Mouse (Mus musculus) CH12.LX (cell line): Measurements from ENCODE around the gene Iqca. TPM values are rescaled to one million over a fixed set of nuclear protein-coding genes. Genes with fewer than 3 reads are reported as not detected.

Experiments used
- DNase-seq: peaks from one replicate; pipeline ENCODE4 v3.0.0-alpha.2; 2013; ENCODE audit errors: extremely low read depth
- H3K27ac ChIP-seq: 2 replicates; pipeline ENCODE4 v1.5.1; 2012; ENCODE audit warnings: low read depth, mild to moderate bottlenecking, control low read depth, moderate library complexity; ENCODE audit not compliant: insufficient read depth
- H3K27me3 ChIP-seq: replicated peaks from 2 replicates; pipeline ENCODE3; 2012; ENCODE audit warnings: inconsistent platforms
- H3K36me3 ChIP-seq, 2 experiments: replicated peaks in 1 of 2; 2 replicates each; pipeline versions ENCODE3 to v1.6.1; 2012; ENCODE audit warnings: inconsistent platforms in 1 of 2, low read length in 1 of 2, mild to moderate bottlenecking in 1 of 2, mixed read lengths in 1 of 2, moderate library complexity in 1 of 2; ENCODE audit not compliant: control insufficient read depth in 1 of 2, insufficient read depth in 1 of 2
- H3K4me1 ChIP-seq, 2 experiments: 2 replicates each; pipeline ENCODE4 v1.6.1; 2012; ENCODE audit warnings: inconsistent platforms in 1 of 2, moderate library complexity in 1 of 2; ENCODE audit not compliant: insufficient read depth in 2 of 2, control insufficient read depth in 1 of 2
- H3K4me2 ChIP-seq: 2 replicates; pipeline ENCODE4 v1.6.1; 2012; ENCODE audit warnings: low read depth, mild to moderate bottlenecking, control low read depth; ENCODE audit not compliant: poor library complexity, insufficient read depth, severe bottlenecking
- H3K4me3 ChIP-seq, 3 experiments: fragments of 150-350 bp in 1 of 3; sonication (generic) in 1 of 3; replicated peaks in 1 of 3; 2 replicates each; pipeline versions ENCODE3 to v1.5.1; 2011 to 2012; ENCODE audit warnings: low read depth in 2 of 3, low read length in 2 of 3, mild to moderate bottlenecking in 2 of 3, moderate library complexity in 2 of 3, control low read depth in 1 of 3, improper control_type of control experiment in 1 of 3, inconsistent platforms in 1 of 3, mixed read lengths in 1 of 3; ENCODE audit not compliant: poor library complexity in 1 of 3
- H3K79me2 ChIP-seq: replicated peaks from 2 replicates; pipeline ENCODE4 v1.6.1; 2012; ENCODE audit warnings: mild to moderate bottlenecking, moderate library complexity; ENCODE audit not compliant: control insufficient read depth, poor library complexity, insufficient read depth, severe bottlenecking; ENCODE audit errors: extremely low read depth
- H3K9ac ChIP-seq: 2 replicates; pipeline ENCODE4 v1.6.1; 2012; ENCODE audit warnings: low read depth, mild to moderate bottlenecking, control low read depth, moderate library complexity; ENCODE audit not compliant: insufficient read depth
- H3K9me3 ChIP-seq: replicated peaks from 2 replicates; pipeline ENCODE3; 2012; ENCODE audit warnings: low read length, inconsistent platforms, mixed read lengths
- BHLHE40 ChIP-seq: IDR thresholded peaks from 2 replicates; pipeline ENCODE4 v1.6.1; 2011; ENCODE audit warnings: mild to moderate bottlenecking, low read depth, low read length, improper control_type of control experiment
- CHD1 ChIP-seq: IDR thresholded peaks from 2 replicates; pipeline ENCODE4 v1.6.1; 2012; ENCODE audit warnings: low read depth, low read length, improper control_type of control experiment, inconsistent platforms
- CHD2 ChIP-seq: IDR thresholded peaks from 2 replicates; pipeline ENCODE4 v1.6.1; 2011; ENCODE audit warnings: low read length, improper control_type of control experiment
- ETS1 ChIP-seq: conservative IDR thresholded peaks from 2 replicates; pipeline ENCODE4 v1.6.1; 2012; ENCODE audit warnings: low read depth, mild to moderate bottlenecking, inconsistent platforms, low read length, improper control_type of control experiment, moderate library complexity
- GABPA ChIP-seq: IDR thresholded peaks from 2 replicates; pipeline ENCODE4 v1.6.1; 2012; ENCODE audit warnings: low read depth, low read length, improper control_type of control experiment, inconsistent platforms; ENCODE audit not compliant: insufficient replicate concordance
- HCFC1 ChIP-seq: IDR thresholded peaks from 2 replicates; pipeline ENCODE4 v1.6.1; 2012; ENCODE audit warnings: low read depth, mild to moderate bottlenecking, inconsistent platforms, low read length, improper control_type of control experiment
- JUN ChIP-seq: IDR thresholded peaks from 2 replicates; pipeline ENCODE4 v1.6.1; 2011; ENCODE audit warnings: low read depth, mild to moderate bottlenecking, low read length, improper control_type of control experiment, moderate library complexity; ENCODE audit not compliant: insufficient read depth
- JUND ChIP-seq: conservative IDR thresholded peaks from 2 replicates; pipeline ENCODE4 v1.6.1; 2011; ENCODE audit warnings: low read depth, low read length, improper control_type of control experiment
- MAFK ChIP-seq: IDR thresholded peaks from 2 replicates; pipeline ENCODE4 v1.6.1; 2011; ENCODE audit warnings: low read length, improper control_type of control experiment; ENCODE audit not compliant: insufficient replicate concordance
- MAX ChIP-seq: IDR thresholded peaks from 2 replicates; pipeline ENCODE4 v1.6.1; 2011; ENCODE audit warnings: low read length, improper control_type of control experiment
- MAZ ChIP-seq: IDR thresholded peaks from 2 replicates; pipeline ENCODE4 v1.6.1; 2012; ENCODE audit warnings: low read depth, mild to moderate bottlenecking, inconsistent platforms, low read length, improper control_type of control experiment, moderate library complexity
- MEF2A ChIP-seq: IDR thresholded peaks from 2 replicates; pipeline ENCODE4 v1.6.1; 2014; ENCODE audit warnings: low read depth, mild to moderate bottlenecking, inconsistent platforms, low read length, improper control_type of control experiment, borderline replicate concordance
- MYC ChIP-seq: IDR thresholded peaks from 2 replicates; pipeline ENCODE4 v1.6.1; 2011; ENCODE audit warnings: low read depth, mild to moderate bottlenecking, improper control_type of control experiment, low read length
- NRF1 ChIP-seq: IDR thresholded peaks from 2 replicates; pipeline ENCODE4 v1.6.1; 2014; ENCODE audit warnings: low read depth, mild to moderate bottlenecking, inconsistent platforms, low read length, improper control_type of control experiment, moderate library complexity
- POLR2AphosphoS2 ChIP-seq: IDR thresholded peaks from 2 replicates; pipeline ENCODE4 v1.6.1; 2011; ENCODE audit warnings: low read depth, low read length, improper control_type of control experiment
- RCOR1 ChIP-seq: conservative IDR thresholded peaks from 2 replicates; pipeline ENCODE4 v1.6.1; 2012; ENCODE audit warnings: low read depth, mild to moderate bottlenecking, inconsistent platforms, low read length, improper control_type of control experiment
- SIN3A ChIP-seq: IDR thresholded peaks from 2 replicates; pipeline ENCODE4 v1.6.1; 2012; ENCODE audit warnings: low read length, improper control_type of control experiment, inconsistent platforms
- TBP ChIP-seq: conservative IDR thresholded peaks from 2 replicates; pipeline ENCODE4 v1.6.1; 2011; ENCODE audit warnings: low read depth, low read length, improper control_type of control experiment
- TCF12 ChIP-seq: IDR thresholded peaks from 2 replicates; pipeline ENCODE4 v1.6.1; 2014; ENCODE audit warnings: low read depth, mild to moderate bottlenecking, inconsistent platforms, low read length, improper control_type of control experiment
- UBTF ChIP-seq: IDR thresholded peaks from 2 replicates; pipeline ENCODE4 v1.6.1; 2012; ENCODE audit warnings: low read depth, mild to moderate bottlenecking, inconsistent platforms, low read length, improper control_type of control experiment, moderate library complexity
- USF2 ChIP-seq: conservative IDR thresholded peaks from 2 replicates; pipeline ENCODE4 v1.6.1; 2011; ENCODE audit warnings: low read depth, low read length, improper control_type of control experiment
- ZNF384 ChIP-seq: IDR thresholded peaks from 2 replicates; pipeline ENCODE4 v1.6.1; 2012; ENCODE audit warnings: low read depth, low read length, improper control_type of control experiment, inconsistent platforms
- dilution Hi-C: fragments of 300-500 bp; cut with MboI; formaldehyde crosslinking; loops from 2 replicates; pipeline ENCODE4 v1.14.3; 2020; ENCODE audit warnings: low sequenced_read_pairs; ENCODE audit not compliant: extremely low pct_unique_long_range_greater_than_20kb, extremely low pct_ligation_motif_present
- in situ Hi-C: fragments of 300-500 bp; cut with MboI; formaldehyde crosslinking; loops from 3 replicates; pipeline ENCODE4 v1.14.3; 2019; ENCODE audit warnings: low sequenced_read_pairs, low pct_ligation_motif_present, low pct_unique_long_range_greater_than_20kb, mixed read lengths
- polyA plus RNA-seq: library from polyadenylated mRNA; unstranded; fragments of >175 nt; gene quantifications from 2 replicates; pipeline ENCODE4 v1.2.1, GENCODE M21; 2012; ENCODE audit warnings: low read depth; ENCODE audit not compliant: insufficient read length
- total RNA-seq, 2 experiments: library from RNA; depleted of rRNA; stranded (reverse); fragments of 300-350 nt in 1 of 2; fragments of >200 nt in 1 of 2; gene quantifications; 2 replicates each; pipeline ENCODE4 v1.2.3; 2012 to 2014

Gene Iqca
- total and polyA plus RNA-seq, 3 experiments, result 0.19 TPM; not detected in 2

GRCm38 (mm10) chr1:90162379-90162857 is 9.2 kb upstream of the Iqca start:
- no peak overlapping the region for H3K27ac ChIP-seq
- no peaks in the 10 kb centered on the region for H3K79me2 ChIP-seq
- no peak overlapping the region for H3K9ac ChIP-seq
- no peaks in the 10 kb centered on the region for H3K9me3 ChIP-seq
- in situ Hi-C loops, result no loop called here
- TF ChIP-seq MEF2A (no peak), MAZ (no peak), HCFC1 (no peak), TBP (no peak), MAX (no peak), ETS1 (no peak), NRF1 (no peak), CHD1 (no peak), BHLHE40 (no peak), RCOR1 (no peak), MAFK (no peak), TCF12 (no peak), UBTF (no peak), ZNF384 (no peak), USF2 (no peak), MYC (no peak), POLR2AphosphoS2 (no peak), JUN (no peak), CHD2 (no peak)
- TF ChIP-seq, all 38 proteins: peak for 0
- no peak for DNase-seq
- dilution Hi-C loops, result no loop called here
- H3K36me3 ChIP-seq, result no peaks in the 10 kb centered on the region
- no peak overlapping the region for H3K4me3 ChIP-seq
- peaks cover 0 to 30% of the 10 kb centered on the region in 2 experiments; a peak in 2 of 4 replicates for H3K4me1 ChIP-seq
- H3K27me3 ChIP-seq, result no peaks in the 10 kb centered on the region
- H3K4me2 ChIP-seq, result no peak overlapping the region

GRCm38 (mm10) chr1:90161623-90162022 is 8.4 kb upstream of the Iqca start:
- Histone ChIP-seq H3K4me2 (no peak overlapping the region), H3K9me3 (no peaks in the 10 kb centered on the region)
- dilution Hi-C loops, result no loop called here

More at GRCm38 (mm10) chr1:90161623-90162022, 8.4 kb upstream of the Iqca start:
- in situ Hi-C loops, result no loop called here
- no peaks in the 10 kb centered on the region for H3K27me3 ChIP-seq
- no peaks in the 10 kb centered on the region for H3K79me2 ChIP-seq
- no peak for DNase-seq
- no peaks in the 10 kb centered on the region for H3K36me3 ChIP-seq
- H3K9ac ChIP-seq, result no peak overlapping the region
- no peak overlapping the region for H3K27ac ChIP-seq
- peaks cover 0 to 30% of the 10 kb centered on the region in 2 experiments; a peak in 2 of 4 replicates for H3K4me1 ChIP-seq
- no peak overlapping the region for H3K4me3 ChIP-seq
- TF ChIP-seq MAX (no peak), BHLHE40 (no peak), HCFC1 (no peak), SIN3A (no peak), GABPA (no peak), JUN (no peak), JUND (no peak)
